Mouse (Mus musculus): Measurements from ENCODE around the gene Ssc4d. TPM values are rescaled to one million over a fixed set of nuclear protein-coding genes. Genes with fewer than 3 reads are reported as not detected.

Gene Ssc4d
- polyA plus RNA-seq, 1 experiment from 2014 or later: 3.7 TPM

DNA sequence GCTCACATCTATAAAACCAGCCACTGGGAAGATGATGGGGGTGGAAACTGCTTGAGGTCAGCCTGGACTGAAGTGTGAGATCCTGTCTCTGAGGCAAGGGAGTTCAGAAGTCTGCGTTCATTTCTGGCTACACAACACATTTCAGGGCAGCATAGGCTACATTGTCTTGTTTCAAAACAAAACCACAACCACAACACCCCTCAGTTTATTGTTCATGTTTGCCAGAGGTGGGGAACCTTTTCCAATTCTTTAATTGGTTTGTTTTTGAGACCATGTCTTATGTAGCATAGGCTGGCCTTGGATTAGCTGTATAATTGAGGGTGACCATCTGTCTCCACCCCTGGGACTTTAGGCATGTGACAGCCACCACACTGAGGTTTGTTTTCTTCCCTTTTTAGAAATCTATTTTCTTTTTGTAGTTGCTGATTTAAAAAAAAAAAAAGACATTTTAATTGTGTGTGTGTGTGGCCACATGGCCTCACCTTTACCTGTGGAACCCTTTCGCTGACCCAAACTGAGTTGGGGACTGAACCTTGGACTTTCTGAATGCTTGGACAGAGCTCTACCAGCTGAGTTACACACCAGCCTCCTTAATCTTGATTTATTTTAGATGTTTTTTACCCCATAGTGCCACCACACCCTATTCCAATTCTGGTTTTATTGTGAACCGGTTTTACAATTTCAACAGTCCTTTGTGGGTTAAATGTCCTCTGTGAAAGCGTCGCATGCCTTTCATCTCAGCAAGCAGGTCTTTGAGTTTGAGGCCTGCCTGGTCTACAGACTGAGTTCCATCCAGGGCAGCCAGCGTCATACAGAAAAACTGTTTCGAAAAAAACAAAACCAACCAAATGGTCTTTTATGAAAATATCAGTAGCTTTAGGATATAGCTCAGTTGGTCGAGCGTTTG is 17.8 kb downstream of the Ssc4d start:
- H3K27ac ChIP-seq: peak overlapping the region; percentile 83
- no peak for ATAC-seq (ENCODE audit: low FRiP score)
- H3K4me2 ChIP-seq (replicated peaks): peak overlapping the region; percentile 46
- H3K4me1 ChIP-seq: peaks cover 10% of the 10 kb centered on the region
- no peaks in the 10 kb centered on the region for H3K36me3 ChIP-seq
- WGBS: 83% methylated on average over 9 of the region's 9 CpGs
- 0 out of 2 replicates have a peak overlapping the region, but pooled peaks have one; percentile 42 for H3K9ac ChIP-seq
- H3K4me3 ChIP-seq: 0 out of 2 replicates have a peak overlapping the region, but pooled peaks have one; percentile 22
- H3K9me3 ChIP-seq (replicated peaks): no peaks in the 10 kb centered on the region
- no peaks in the 10 kb centered on the region for H3K27me3 ChIP-seq

DNA sequence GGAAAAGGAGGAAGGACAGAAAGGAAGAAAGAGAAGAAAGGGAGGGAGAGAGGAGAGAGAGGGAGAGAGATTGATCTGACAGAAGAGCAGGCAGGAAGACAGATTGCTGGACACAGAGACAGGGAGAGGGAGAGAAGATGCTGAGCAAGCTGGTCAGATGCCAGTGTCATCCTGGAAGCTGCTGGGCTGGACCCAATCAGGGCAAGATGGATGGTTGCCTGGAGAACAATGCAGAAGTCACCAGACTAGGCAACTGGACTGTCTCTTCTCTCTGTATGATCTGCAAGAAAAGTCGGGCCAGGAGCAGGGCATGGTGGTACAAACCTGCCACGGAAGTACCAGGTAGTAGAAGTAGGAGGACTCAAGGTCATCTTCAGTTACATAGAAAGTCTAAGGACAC is 21.5 kb downstream of the Ssc4d start:
- Histone ChIP-seq H3K36me3 (no peaks in the 10 kb centered on the region), H3K4me1 (peaks cover 6% of the 10 kb centered on the region), H3K4me2 (replicated peaks) (no peak overlapping the region), H3K27ac (no peak overlapping the region), H3K9me3 (replicated peaks) (no peaks in the 10 kb centered on the region), H3K4me3 (no peak overlapping the region), H3K27me3 (no peaks in the 10 kb centered on the region), H3K9ac (no peak overlapping the region)
- ATAC-seq (ENCODE audit: low FRiP score): no peak
- WGBS: 79% methylated on average over 2 of the region's 2 CpGs

DNA sequence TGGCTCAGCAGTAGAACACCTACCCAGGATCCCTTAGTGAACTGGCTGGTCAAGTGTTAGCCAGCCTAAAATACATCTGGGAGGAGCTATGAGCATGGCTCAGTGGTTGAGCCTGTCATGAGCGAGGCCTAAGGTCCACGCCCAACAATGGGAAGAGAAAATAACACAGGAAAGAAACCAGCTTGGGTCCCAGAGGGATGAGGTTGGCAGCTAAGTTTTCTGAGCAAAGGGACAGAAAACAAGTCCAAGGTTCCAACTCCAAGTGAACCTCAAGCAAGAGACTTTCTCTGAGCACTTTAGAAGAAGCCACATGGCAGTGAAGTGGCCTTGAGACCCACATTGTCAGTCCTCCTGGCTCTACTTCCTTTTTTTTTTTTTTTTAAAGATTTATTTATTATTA is 22.7 kb downstream of the Ssc4d start:
- no peak for ATAC-seq (ENCODE audit: low FRiP score)
- Histone ChIP-seq H3K27ac (no peak overlapping the region), H3K27me3 (no peaks in the 10 kb centered on the region), H3K4me2 (replicated peaks) (no peak overlapping the region), H3K9ac (no peak overlapping the region), H3K36me3 (no peaks in the 10 kb centered on the region), H3K4me1 (peaks cover under 1% of the 10 kb centered on the region), H3K9me3 (replicated peaks) (no peaks in the 10 kb centered on the region), H3K4me3 (no peak overlapping the region)
- 93% methylated on average over 2 of the region's 2 CpGs for WGBS

DNA sequence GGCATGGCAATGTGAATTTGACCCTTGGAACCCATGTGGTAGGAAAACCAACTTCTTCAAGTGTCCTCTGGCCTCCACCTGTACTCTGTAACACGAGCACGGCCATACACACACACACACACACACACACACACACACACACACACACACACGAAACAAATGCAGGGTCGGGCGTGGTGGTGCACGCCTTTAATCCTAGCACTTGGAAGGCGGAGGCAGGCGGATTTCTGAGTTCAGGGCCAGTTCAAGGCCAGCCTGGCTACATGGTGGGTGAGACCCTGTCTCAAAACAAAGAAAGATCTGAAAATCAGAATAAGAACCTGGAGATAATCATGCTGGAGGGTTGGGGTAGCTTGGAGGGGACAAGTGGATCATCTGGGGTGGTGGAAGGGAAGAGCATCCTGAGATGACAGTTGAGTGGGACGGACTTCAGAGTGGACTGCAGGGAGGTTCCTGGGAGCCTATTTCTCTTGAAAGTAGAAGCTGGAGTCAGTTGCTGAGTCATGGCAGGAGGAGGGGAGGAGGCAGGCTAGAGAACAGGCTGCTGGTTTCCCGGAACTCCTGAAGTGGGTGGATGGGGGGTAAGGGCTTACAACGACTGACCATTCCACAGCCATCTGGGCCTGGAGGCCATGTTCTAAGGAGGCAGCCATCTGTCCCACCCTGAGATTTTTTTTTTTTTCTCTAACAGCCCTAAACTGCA is 23.5 kb downstream of the Ssc4d start:
- Histone ChIP-seq H3K27me3 (no peaks in the 10 kb centered on the region), H3K9me3 (replicated peaks) (no peaks in the 10 kb centered on the region), H3K4me2 (replicated peaks) (no peak overlapping the region), H3K4me3 (no peak overlapping the region), H3K27ac (no peak overlapping the region), H3K36me3 (no peaks in the 10 kb centered on the region), H3K9ac (no peak overlapping the region), H3K4me1 (peaks cover 8% of the 10 kb centered on the region)
- ATAC-seq (ENCODE audit: low FRiP score): no peak
- 83% methylated on average over 11 of the region's 11 CpGs for WGBS

DNA sequence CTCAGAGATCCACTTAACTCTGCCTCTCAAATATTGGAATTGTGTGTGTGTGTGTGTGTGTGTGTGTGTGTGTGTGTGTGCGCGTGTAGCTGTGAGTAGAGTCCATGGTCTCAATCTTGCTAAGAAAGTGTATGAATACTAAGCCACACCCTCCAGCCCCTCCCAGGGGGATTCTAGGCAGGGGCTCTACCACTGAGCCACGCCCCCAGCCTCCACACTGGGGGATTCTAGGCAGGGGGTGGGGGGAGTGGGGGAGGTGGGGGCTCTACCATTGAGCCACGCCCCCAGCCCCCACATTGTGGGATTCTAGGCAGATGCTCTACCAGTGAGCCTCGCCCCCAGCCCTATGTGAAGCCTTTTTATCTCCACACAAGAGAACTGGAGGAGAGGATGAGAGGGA is 27.7 kb downstream of the Ssc4d start:
- no peak overlapping the region for H3K4me3 ChIP-seq
- H3K4me1 ChIP-seq: peaks cover 12% of the 10 kb centered on the region
- 0 out of 2 replicates have a peak overlapping the region, but pooled peaks have one; percentile 22 for H3K4me2 ChIP-seq (replicated peaks)
- no peaks in the 10 kb centered on the region for H3K9me3 ChIP-seq (replicated peaks)
- H3K9ac ChIP-seq: no peak overlapping the region
- no peaks in the 10 kb centered on the region for H3K36me3 ChIP-seq
- 68% methylated on average over 4 of the region's 5 CpGs for WGBS
- H3K27me3 ChIP-seq: no peaks in the 10 kb centered on the region
- H3K27ac ChIP-seq: 0 out of 2 replicates have a peak overlapping the region, but pooled peaks have one; percentile 26
- ATAC-seq (ENCODE audit: low FRiP score): peak; percentile 16; the same call in 1 of the 2 replicates

DNA sequence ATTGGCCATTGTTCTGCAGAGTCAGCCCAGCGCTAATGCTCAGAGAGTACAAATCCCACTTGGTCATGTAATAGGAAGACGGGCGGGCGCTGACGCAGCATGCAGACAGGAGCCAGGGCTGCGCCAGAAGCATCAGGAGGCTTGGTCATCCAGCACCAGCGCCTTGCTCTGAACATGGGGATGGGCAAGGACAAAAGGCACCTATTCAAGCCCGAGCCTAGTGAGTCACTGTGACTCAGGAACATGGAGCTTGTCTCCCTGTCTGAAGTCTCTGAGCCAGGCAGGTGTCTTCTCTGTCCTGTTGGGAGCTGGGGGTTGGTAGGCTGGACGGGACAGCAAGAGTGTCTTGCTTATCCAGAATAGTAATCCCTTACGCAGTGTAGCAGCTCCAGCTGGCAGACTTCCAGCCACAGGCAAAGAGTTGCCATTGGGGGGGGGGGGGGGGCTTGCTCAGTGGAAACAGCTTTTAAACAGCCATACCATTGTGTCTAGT is 28.4 kb downstream of the Ssc4d start:
- Histone ChIP-seq H3K27ac (peak overlapping the region; percentile 48; the same call in 1 of the 2 replicates), H3K9ac (no peak overlapping the region), H3K36me3 (no peaks in the 10 kb centered on the region), H3K4me3 (no peak overlapping the region), H3K4me1 (peaks cover 12% of the 10 kb centered on the region), H3K4me2 (replicated peaks) (0 out of 2 replicates have a peak overlapping the region, but pooled peaks have one; percentile 22), H3K27me3 (no peaks in the 10 kb centered on the region), H3K9me3 (replicated peaks) (no peaks in the 10 kb centered on the region)
- peak; percentile 22; the same call in 1 of the 2 replicates for ATAC-seq (ENCODE audit: low FRiP score)
- WGBS: 55% methylated on average over 10 of the region's 10 CpGs

DNA sequence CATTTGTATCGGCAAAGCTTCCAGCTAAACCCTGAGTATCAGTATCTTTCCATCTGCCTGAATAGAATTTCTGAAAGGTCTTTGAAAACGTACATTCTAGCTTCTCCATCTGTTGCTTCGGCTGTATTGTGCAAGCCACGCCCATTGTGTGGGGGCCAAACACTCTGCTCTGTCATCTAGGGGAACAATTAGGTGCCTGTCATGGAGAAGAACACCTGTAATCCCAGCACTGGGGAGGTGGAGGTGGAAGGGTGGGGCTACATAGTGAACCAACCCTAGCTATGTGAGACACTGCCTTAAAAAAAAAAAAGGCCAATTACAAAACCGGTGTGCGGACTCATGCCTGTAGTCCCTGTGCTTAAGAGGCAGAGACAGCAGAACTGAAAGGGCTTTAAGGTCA is 31.6 kb downstream of the Ssc4d start:
- Histone ChIP-seq H3K27ac (no peak overlapping the region), H3K4me1 (peaks cover 12% of the 10 kb centered on the region), H3K4me2 (replicated peaks) (no peak overlapping the region), H3K36me3 (no peaks in the 10 kb centered on the region), H3K9ac (no peak overlapping the region), H3K27me3 (no peaks in the 10 kb centered on the region), H3K9me3 (replicated peaks) (no peaks in the 10 kb centered on the region), H3K4me3 (no peak overlapping the region)
- whole genome bisulfite sequencing: 73% methylated on average over 6 of the region's 6 CpGs
- no peak for ATAC-seq (ENCODE audit: low FRiP score)

DNA sequence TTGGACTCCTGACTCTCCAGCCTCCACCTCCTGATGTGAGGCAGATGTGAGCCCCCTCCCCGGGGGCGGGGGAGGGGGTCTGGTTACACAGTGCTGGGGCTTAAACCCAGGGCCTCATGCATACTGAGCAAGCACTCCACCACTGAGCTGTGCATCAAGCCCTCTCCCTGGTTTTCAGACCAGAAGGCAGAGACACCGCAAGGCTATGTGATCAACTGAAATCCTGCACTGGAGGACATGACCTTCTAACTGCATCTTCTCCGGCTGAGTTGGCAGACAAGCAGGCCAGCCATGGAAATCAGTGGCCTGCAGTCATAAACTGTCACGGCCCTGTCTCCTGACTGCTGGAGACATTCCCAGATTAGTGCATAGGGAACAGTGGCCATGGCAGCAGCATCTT is 33.7 kb downstream of the Ssc4d start:
- no peak for ATAC-seq (ENCODE audit: low FRiP score)
- Histone ChIP-seq H3K27me3 (no peaks in the 10 kb centered on the region), H3K9ac (no peak overlapping the region), H3K27ac (no peak overlapping the region), H3K4me1 (peaks cover under 1% of the 10 kb centered on the region), H3K9me3 (replicated peaks) (no peaks in the 10 kb centered on the region), H3K4me2 (replicated peaks) (no peak overlapping the region), H3K36me3 (no peaks in the 10 kb centered on the region), H3K4me3 (no peak overlapping the region)
- 52% methylated on average over 5 of the region's 5 CpGs for WGBS

DNA sequence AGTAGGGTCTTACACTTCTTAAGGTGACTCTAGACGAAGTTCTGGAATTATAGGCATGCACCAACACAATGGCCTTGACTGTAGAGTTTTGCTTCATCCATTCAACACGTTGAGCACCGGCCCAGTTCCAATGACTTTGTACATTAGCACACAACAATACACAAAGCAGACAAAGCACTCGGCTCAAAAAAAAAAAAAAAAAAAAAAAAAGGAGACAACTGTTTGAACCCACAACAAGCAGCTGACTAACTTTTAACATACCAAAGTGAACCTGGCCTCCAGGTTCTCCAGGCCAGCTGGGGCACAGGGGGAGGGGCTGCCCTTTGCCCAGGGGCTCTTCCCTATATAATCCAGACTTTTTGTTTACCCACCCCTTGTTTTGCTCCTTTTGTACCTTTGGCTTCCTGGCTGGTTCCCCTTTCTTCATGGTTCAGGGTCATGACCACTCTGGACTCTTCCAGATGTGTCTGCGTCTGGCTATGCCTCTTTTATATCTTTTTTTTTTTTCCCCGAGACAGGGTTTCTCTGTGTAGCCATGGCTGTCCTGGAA is 38.6 kb downstream of the Ssc4d start:
- ATAC-seq (ENCODE audit: low FRiP score): no peak
- H3K27me3 ChIP-seq: no peaks in the 10 kb centered on the region
- no peak overlapping the region for H3K4me3 ChIP-seq
- WGBS: 79% methylated on average over 6 of the region's 6 CpGs
- H3K27ac ChIP-seq: no peak overlapping the region
- no peak overlapping the region for H3K4me2 ChIP-seq (replicated peaks)
- H3K36me3 ChIP-seq: peaks cover 14% of the 10 kb centered on the region
- no peaks in the 10 kb centered on the region for H3K9me3 ChIP-seq (replicated peaks)
- no peak overlapping the region for H3K9ac ChIP-seq
- H3K4me1 ChIP-seq: peaks cover 28% of the 10 kb centered on the region

DNA sequence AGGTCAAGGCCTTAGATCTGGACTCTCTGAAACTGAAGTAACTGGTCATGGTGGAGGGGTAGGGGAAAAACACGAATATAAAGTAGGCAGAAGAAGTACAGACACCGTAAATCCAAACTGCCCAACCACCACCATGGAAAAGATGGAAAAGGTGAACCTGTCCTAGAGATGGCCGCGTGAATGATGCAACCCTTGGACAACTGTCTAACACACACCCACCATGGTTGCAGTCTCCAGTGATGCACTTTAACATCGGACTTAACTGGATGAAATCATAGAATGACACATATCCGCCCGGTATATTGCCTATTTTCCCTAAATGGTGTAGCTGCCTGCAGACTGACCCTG is 39.2 kb downstream of the Ssc4d start:
- H3K9me3 ChIP-seq (replicated peaks): no peaks in the 10 kb centered on the region
- peak overlapping the region; percentile 33; the same call in 1 of the 2 replicates for H3K9ac ChIP-seq
- no peaks in the 10 kb centered on the region for H3K27me3 ChIP-seq
- peaks cover 19% of the 10 kb centered on the region for H3K36me3 ChIP-seq
- peak overlapping the region; percentile 63 for H3K4me2 ChIP-seq (replicated peaks)
- peak overlapping the region; percentile 88 for H3K4me3 ChIP-seq
- H3K27ac ChIP-seq: peak overlapping the region; percentile 96
- peak; percentile 29 for ATAC-seq (ENCODE audit: low FRiP score)
- peaks cover 32% of the 10 kb centered on the region for H3K4me1 ChIP-seq
- WGBS: 54% methylated on average over 7 of the region's 7 CpGs

DNA sequence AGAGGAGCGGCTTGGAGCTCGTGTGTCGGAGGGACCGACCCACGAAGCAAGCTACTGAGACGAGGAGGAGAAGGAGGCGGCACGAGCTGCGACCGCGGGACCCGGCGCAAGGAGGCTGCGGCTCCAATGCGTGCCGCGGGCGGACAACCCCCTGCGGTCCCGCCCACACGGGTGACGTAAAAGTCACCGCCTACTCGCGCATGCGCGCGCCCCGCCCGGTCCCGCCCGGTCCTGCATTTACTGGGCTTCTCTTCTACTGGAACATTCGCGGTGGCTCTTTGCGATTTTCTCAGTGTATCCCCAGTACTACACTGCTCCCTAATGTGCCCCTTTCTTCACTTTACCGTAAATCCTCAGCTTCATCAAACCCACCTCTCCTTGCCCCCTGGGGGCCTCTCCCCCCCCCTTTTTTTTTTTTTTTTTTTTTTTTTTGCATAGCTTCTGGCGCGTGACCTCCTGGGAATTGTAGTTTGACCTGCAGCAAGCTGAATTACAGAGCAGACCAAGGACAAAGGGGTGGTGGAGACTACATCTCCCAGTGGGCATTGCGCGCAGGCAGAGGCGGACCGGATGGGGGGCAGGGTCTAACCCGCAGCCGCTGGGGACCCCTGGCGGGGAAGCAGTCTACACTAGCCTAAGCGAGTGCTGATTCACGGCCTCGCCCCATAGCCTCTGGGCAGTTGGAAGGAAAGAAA is 39.7 kb downstream of the Ssc4d start, which contains the start of gene Ywhag:
Gene Ywhag, minus strand, starts transcription at position 136 of the 695 bp plus-strand sequence.
- WGBS: under 1% methylated on average over 45 of the region's 48 CpGs

More for the DNA sequence above, 39.7 kb downstream of the Ssc4d start, which contains the start of gene Ywhag:
- no peaks in the 10 kb centered on the region for H3K27me3 ChIP-seq
- ATAC-seq (ENCODE audit: low FRiP score): peak; percentile 96
- peaks cover 25% of the 10 kb centered on the region for H3K36me3 ChIP-seq
- H3K4me3 ChIP-seq: peak within 1 kb of the TSS; percentile 88
- peak within 1 kb of the TSS; percentile 95 for H3K9ac ChIP-seq
- peaks cover 37% of the 10 kb centered on the region for H3K4me1 ChIP-seq
- peak within 1 kb of the TSS; percentile 96 for H3K27ac ChIP-seq
- H3K4me2 ChIP-seq (replicated peaks): peak within 1 kb of the TSS; percentile 63
- no peaks in the 10 kb centered on the region for H3K9me3 ChIP-seq (replicated peaks)

All from hindbrain, embryonic 12.5 days (tissue).